Mouse (Mus musculus): Measurements from ENCODE around the gene Cope.

The Cope gene

DNA sequence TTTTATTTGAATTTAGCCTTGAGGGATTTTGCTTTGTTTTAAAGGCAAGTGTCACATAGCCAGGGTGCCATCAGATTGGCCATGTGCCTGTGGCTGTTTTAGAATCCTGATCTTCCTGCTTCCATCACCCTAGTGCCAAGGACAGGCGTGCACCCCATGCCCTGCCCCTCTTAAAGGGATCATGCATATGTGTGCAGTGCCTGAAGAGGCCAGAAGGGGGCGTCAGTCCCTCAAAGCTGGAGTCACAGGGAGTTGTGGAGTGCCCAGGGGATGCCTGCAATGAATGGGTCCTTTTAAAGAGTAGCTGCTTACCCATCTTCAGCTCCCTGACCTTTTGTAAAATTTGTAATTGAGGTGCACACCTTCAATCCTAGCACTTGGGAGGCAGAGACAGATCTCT is 7.0 kb downstream of the Cope start:
- no peak for DNase-seq (ENCODE audit: low read depth, low spot score)

DNA sequence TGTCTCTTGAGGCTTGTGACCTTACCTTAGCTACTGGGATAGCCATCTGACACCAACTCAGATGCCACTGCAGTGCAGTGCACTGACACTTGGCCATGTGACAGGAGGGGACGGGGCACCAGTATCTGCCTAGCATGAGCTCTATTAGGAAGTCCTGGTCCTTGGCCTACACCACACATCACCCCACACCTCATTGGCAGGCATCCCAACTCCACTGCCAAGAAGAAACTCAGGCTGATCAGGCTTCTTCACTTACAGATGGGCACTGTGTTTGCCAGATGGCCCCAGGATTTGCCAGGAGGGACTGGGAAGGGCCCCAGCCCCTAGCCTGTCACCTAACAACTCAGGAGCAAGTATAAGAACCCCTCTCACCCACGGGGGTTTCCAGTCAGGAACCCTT is 11.1 kb downstream of the Cope start:
- DNase-seq (ENCODE audit: low read depth, low spot score) = no peak

DNA sequence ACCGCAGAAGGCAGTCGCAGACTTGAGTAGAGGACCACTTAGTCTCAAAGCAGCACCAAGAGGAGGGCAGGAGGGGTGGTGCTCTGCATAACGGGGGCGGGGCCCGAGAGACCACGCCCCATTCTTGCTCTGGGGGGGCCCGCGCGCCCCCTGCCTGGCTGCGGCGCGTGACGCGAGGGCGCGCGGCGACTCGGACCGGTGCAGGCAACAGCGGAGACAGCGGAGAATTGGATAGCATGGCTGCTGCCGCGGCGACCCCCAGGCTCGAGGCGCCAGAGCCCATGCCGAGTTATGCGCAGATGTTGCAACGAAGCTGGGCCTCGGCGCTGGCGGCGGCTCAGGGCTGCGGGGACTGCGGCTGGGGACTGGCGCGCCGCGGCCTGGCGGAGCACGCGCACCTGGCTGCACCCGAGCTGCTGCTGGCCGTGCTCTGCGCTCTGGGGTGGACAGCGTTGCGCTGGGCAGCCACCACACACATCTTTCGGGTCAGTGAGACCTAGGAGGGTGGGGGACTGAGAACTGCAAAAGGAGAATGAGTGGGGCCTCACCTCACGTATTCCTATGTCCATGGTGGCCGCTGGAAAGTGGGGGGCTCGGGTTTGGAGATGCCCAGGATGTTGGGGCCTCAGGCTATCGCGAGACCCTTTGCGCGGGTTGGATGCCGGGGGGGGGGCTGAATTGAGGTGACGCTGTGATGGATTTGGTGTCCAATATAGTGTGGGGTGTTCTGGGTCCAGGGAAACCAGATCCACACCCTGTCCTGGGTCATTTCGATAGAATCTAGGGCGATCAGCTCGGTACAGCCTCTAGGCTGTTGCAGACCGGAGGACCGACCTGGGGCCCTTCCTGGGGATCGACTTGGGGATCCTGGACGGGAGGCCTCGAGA is 13.5 kb downstream of the Cope start, which contains the start of gene Cers1:
Gene Cers1, plus strand, starts transcription at position 152 of the 887 bp plus-strand sequence.
- no peak for DNase-seq (ENCODE audit: low read depth, low spot score)

DNA sequence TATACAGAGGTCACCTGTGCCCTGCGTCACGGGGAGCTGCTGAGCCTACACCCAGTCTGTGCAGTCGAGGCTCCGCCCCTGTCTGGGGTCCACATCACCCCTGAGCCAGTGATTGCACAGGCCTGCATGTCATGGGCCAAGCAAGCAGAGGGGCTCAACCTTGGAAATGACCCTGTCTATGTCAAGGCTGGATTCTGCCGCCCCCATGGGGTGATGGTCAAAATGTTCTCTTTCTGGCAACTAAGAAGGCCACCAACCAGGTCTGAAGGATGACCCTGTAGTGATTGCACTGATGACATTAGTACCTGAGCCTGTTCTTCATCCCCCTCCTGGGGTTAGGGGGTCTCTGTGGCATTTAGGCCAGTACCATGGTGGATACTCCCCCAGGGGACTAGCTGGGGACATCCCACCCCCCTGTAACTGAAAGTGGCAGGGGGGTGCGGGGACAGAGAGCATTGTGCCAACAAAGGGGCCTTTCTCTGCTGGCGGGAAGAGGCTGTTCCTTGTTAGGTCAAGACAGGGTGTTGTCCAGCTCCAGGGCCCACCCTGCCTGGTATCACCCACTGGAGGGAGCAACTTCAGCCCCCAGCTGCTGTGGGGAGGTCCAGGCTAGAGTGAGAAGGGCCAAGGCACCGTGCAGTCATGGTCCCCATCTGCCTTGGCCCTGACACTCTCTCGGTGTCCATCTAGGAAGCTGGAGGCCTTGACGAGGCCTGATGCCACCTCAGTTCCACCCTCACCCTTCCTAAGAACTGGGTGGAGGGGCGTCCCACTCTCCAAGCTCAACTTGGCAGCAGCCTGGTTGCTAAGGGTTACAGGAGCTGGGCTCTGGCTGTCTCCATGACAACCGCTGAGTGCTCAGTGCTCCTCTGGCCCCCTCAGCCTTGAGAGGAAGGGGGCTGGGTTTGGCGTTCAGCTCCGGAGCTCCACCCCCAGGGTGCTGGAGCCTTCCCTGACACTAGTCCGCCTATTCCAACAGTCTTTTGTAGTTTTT is 14.5 kb downstream of the Cope start:
- DNase-seq (ENCODE audit: low read depth, low spot score) = peak; percentile 62

DNA sequence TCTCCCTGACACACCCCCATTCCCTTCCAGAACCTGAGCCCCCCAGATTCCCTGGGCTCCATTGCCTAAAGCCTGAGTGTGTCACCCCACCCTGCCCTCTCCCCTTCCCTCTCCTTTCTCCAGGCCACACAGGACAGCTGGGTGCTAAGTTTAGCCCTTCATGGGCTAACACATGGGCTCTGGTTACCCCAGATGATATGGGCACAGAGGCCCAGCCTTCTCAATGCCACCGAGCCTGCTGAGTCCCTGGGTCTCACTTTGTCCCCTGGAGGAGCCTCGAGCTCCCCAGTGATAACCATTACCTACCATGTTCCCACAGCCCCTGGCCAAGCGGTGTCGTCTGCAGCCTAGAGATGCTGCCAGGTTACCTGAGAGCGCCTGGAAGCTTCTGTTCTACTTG is 15.6 kb downstream of the Cope start:
- DNase-seq (ENCODE audit: low read depth, low spot score) = no peak

DNA sequence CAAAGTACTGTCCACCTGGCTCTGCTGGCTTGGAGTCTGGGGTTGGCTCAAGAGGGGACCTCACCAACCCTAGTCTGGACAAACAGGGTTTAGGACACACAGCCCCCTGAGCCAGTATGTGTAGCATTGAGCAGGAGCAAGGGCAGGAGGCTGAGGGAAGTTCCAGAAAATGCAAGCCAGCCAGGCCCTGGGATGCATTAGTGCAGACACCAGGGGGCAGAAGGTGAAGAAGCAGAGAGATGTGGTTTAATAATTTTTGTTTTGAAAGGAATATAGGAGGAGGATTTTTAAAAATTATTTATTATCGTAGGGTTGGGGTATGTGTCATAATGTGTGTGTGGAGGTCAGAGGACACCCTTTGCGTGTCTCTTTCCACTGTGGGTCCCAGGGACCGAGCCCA is 21.4 kb downstream of the Cope start:
- DNase-seq (ENCODE audit: low read depth, low spot score) = no peak

DNA sequence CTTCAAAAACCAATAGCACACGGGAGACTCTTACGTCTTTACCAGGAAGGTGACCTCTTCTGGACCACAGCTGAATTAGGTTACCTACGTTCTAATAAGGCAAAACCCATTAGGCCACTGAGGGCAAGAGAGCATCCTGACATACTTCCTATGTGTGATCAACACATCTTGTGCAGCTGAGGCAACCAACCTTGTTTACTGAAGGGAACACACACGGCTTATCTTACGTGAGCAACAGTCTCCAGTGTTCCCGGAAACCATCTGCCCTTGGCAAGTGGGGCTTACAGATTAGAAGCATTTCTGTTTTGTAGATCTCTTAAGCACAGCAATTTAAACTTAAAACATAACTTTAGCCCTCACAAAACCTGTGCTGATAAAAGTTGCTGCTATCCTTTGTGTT is 25.2 kb downstream of the Cope start:
- no peak for DNase-seq (ENCODE audit: low read depth, low spot score)

DNA sequence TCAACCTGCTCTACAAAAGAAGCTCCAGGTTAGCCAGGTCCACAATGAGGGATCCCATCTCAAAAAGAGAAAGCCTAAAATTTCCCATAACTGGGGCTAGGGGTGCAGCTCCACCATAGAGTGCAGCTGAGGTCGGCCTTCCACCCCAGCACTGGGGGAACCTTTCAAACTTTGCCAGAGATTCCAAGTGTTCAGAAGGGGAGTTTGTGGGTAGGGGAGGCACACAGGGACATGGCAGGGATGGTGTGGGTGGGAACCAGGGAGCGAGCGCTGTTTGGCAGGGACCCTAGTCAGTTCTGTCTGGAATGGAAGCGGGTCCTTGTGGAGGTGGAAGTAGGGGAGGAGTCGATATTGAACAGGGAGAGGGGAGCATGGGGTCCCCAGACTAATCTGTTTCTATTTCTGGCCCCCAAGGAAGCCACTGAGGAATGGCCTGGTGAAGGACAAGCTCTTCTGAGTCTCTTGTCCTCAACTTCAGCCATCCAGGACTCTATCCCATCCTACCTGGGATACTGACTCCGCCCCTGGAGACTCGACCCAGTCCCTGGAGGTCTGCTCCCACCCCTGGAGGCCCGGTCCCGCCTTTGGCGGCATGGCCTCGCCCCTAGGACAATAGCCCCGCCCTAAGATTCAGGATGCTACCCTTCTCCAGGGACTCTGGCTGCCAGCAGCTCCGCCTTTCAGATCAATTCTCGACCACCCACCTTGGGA is 27.0 kb downstream of the Cope start, which contains the start of gene Gdf1:
Gene Gdf1, plus strand, starts transcription at position 694 of the 711 bp plus-strand sequence.
- DNase-seq (ENCODE audit: low read depth, low spot score) = peak; percentile 61

DNA sequence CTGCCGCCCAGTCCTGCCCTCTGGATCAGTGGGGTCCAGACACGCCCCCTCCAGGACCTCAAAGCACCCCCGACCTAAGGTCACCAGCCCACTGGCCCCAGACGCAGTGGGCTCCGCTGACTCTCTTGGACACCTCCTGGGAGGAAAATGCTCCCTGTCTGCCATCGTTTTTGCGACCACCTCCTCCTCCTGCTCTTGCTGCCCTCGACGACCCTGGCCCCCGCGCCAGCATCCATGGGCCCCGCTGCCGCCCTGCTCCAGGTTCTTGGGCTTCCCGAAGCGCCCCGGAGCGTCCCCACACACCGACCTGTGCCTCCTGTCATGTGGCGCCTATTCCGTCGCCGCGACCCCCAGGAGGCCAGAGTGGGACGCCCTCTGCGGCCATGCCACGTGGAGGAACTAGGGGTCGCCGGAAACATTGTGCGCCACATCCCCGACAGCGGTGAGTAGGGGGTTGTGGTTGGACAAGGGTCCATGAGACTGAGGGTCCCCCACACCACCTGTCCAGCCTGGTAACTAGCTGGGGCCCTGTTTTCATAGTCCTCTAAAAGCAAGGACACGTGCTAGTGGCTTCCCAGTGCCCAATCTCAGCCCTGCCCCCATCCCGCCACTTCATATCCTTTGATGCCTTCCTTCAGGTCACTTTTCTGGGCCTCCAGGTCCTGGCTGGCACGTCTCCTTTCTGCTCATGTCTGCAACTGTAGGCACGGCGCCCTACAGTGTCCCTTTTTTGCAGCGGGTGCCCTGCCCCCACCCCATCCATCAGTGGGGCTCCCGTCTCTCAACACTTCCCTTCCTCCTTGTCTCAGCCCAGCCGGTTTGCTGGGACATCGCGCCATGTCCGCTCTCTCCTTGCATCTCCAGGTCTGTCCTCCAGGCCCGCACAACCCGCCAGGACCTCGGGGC is 27.8 kb downstream of the Cope start:
- DNase-seq (ENCODE audit: low read depth, low spot score) = no peak

DNA sequence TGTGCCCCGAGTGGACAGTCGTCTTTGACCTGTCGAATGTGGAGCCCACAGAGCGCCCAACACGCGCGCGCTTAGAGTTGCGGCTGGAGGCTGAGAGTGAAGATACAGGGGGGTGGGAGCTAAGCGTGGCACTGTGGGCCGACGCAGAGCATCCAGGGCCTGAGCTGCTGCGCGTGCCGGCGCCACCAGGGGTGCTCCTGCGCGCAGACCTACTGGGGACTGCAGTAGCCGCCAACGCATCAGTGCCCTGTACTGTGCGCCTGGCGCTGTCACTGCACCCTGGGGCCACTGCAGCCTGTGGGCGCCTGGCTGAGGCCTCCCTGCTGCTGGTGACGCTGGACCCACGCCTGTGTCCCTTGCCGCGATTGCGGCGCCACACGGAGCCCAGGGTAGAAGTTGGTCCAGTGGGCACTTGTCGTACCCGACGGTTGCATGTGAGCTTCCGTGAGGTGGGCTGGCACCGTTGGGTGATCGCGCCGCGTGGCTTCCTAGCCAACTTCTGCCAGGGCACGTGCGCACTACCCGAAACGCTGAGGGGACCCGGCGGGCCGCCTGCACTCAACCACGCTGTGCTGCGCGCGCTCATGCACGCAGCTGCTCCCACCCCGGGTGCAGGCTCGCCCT is 28.5 kb downstream of the Cope start:
- DNase-seq (ENCODE audit: low read depth, low spot score) = peak; percentile 80

DNA sequence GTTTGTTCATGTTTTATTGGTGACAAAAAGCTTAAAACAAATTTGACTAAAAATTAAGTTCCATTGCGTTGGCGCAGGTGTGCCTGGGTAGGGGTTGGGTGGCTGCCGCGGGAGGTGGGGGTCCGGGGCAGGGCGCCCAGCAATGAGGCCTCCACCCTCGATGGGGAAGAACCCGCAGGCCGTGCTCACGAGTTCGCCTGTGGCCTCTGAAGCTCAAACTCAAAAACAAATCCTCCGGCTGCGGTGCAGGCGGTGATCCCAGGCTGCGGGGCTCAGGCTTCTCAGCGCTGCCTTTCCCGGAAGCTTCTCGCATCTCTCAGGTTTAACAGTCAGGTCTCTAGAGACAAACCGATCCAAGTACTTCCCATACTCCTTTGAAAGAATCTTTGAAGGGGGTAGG is 29.2 kb downstream of the Cope start:
- no peak for DNase-seq (ENCODE audit: low read depth, low spot score)

DNA sequence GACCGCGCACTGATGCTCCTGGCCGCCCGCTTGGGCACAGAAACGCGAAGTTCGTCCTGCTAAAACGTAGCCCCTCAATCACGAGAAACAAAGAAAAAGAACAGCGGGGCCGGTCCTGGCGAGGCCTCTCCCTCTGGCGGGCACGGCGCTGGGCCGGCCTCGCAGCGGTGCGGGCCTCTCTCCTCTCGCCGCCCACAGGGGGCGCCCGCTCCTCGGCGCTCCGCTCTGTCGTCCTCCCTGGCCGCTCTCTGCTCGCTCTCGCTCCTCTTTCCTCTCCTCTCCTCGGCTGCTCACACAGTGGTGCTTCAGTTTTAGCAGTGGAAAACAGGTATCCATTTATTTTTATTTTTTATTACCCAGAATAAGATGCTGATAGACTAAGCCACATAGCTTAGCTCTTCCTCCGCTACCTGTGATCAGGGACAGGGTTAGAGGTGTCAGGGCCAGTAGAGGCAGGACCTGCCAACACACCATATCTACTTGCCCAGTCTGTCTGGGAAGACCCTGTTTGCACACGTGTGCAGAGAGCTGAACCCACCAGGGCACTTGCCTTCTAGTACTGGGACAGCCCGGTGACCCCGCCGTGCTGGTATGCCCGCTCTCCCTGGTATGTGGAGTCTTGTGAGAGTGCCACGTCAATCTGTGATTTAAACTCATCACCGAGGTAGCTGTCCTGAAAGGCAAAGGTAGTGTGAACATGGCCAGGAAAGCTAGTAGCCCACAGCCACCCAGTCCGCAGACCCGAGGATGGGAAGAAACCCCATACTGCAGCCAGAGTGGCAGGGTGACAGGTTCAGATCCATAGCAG is 30.0 kb downstream of the Cope start:
- no peak for DNase-seq (ENCODE audit: low read depth, low spot score)

DNA sequence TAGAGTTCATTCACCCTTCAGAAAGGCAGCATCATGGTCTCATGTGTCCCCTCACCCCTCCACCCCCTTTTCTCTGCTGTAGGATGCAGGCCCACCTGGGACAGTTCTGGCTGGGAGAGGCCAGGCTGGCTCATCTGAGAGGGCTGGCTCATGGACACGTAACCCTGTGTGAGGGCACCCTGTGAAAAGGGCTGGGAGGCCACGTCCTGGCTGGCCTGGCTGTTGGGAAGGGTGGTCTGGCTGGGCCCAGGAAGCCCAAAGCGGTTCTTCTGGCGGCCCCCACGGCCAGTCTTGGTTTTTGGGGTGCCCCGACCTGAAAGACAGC is 30.5 kb downstream of the Cope start:
- no peak for DNase-seq (ENCODE audit: low read depth, low spot score)

DNA sequence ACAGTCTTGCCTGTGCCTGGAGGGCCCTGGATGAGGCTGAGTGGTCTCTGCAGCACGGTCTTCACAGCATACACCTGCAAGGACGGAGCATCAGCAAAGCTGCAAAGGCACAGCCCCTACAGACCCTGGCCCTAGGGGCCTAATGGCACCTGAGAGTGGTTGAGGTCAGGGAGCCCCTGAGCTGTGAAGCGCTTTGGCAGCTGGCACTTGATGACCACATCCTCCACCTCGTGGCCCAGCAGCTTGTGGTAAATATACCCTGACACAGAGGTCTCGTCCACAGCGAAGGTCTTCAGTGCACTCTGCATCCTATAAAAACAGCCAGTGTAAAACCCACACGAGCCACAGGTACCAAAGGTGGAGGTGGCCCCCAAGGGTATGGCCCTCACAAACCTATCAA is 36.6 kb downstream of the Cope start:
- no peak for DNase-seq (ENCODE audit: low read depth, low spot score)

DNA sequence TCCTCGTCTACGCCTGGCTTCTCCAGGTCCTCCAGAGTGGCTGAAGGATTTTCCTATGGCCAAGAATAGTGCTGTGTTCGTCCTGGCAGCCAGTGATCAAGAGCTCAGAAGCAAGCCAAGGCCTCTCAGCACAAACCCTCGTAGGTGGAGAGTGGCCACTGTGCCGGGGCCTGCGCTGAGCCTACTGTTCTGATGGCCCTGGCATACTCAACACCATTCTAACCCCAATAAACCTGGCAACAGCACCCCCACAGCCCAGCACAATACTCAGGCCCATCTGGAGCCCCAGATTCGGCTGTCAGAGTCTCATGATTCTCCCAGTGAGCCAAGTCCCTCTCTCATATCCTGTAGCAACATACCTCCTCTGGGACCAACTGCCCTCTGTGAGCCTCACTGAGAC is 38.3 kb downstream of the Cope start:
- DNase-seq (ENCODE audit: low read depth, low spot score) = no peak

DNA sequence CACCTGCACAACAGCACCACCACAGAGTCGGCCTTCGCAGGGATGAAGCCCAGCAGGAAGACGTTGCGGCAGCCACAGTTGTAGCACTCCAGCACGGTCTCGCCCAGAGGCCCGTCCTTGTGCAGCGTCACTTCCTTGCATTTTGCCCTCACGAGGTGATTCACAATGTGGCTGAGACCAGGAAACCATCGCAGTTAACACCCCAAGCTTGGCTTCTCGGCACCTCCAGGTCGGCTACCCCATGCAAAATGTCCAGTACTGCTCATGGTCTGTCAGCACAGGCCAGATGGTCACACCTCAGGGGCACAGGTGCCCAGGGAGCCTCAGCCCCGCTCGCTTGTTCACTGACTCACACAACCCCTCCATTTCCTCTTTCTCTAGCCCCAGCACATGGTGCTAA is 39.7 kb downstream of the Cope start:
- no peak for DNase-seq (ENCODE audit: low read depth, low spot score)

DNA sequence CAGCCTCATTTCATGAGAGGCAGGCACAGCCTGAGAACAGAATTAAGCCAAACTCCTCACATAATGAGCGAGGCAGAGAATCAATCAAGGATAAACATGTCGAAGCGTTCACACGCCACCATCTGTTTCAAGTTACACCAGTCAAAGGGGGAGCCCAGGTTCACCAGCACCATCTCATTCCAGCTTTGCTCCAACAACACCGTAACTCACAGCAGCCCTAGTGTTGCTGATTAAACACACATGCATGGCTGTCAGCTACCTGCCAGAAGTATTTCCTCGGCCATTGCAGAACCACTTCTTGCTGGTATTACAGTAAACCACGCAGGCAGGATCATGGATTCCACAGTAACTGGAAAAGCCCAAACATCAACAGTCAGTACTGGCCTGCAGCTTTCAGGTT is 40.8 kb downstream of the Cope start:
- no peak for DNase-seq (ENCODE audit: low read depth, low spot score)

DNA sequence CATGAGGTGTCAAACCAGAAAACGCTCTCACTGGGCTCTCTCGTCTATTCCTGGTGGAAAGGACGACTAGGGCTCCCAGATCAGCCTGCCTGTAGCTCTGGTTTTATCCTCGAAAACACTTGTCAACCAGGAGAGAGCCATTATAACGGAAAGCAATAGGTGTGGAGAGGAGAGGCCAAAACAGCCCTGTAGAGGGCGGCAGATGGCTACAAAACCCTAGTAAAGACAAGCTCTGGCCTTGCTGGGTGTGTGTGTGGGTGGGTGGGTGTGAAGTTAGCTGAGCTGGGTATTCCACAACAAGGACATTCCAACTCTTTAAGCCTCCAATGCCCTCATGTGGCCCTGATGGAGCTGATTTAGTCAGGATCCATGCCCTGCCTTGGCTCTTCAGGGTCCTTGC is 41.4 kb downstream of the Cope start:
- no peak for DNase-seq (ENCODE audit: low read depth, low spot score)

DNA sequence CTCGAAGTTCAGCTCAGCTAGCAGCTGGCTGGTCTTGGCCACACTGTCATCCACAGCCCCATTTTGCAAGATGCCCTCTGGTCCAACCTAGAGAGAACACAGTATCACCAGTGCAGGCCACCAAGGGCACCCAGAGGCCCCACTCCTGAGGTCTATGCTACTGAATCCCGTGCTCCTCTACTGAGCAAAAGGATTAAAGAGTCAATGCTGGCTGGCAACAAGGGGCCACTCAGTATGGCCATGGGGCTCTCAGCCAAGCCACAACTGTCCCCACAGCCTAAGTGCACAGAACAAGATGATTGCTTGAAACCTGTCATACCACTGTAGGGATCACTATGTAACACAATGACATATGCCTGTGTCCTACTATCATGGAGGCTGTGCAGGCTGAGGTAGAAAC is 42.0 kb downstream of the Cope start:
- no peak for DNase-seq (ENCODE audit: low read depth, low spot score)

DNA sequence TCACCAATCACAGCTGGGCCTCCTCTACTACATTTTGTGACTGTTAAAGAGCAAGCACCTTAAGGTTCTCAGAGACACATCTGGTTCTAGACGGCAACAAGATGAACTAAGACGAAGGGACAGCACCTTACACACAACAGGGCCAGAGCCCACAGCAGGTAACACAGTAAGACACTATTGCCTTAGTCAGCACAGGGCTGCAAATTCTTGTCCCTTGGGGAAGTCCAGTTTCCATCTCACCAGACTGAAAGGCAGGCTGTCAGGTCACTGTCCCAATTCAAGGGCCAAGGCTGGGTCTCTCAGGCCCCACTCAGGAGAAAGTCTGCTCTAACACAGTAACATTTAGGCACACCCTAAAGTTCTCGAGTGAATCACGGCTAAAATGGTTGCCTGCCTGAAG is 45.1 kb downstream of the Cope start:
- DNase-seq (ENCODE audit: low read depth, low spot score) = no peak

Measured in WW6 (cell line).